Mouse (Mus musculus) liver (tissue): ENCODE measurements at regions not wholly inside any gene's neighbourhood (a gene's known extent, or its start where the extent isn't known, plus 50 kb on each side); places are given as distances from the start of the nearest gene placed in this dataset.
A peak's percentile ranks its signal among the peaks of the same experiment; 100 is the strongest.

Experiments
- DNase-seq: peaks from one replicate; pipeline ENCODE4 v3.0.0-alpha.2; 2020; ENCODE audit warnings: mixed read lengths

GRCm38 (mm10) chr3:45523281-45523680 is 145.1 kb downstream of the Pcdh10 start:
- DNase-seq = no peak

GRCm38 (mm10) chr3:45547091-45547490 is 168.9 kb downstream of the Pcdh10 start:
- DNase-seq = no peak

GRCm38 (mm10) chr3:45555736-45556135 is 177.5 kb downstream of the Pcdh10 start:
- peak; percentile 12 for DNase-seq

GRCm38 (mm10) chr3:45572995-45573394 is 194.8 kb downstream of the Pcdh10 start:
- DNase-seq = no peak

GRCm38 (mm10) chr3:45577035-45577434 is 198.8 kb downstream of the Pcdh10 start:
- DNase-seq = no peak

- DNase-seq = no peak
These were observed 215.4 kb downstream of the Pcdh10 start for GRCm38 (mm10) chr3:45593561-45593960.

GRCm38 (mm10) chr3:45602278-45602677 is 224.1 kb downstream of the Pcdh10 start:
- DNase-seq = no peak

- DNase-seq = no peak
These were observed 225.0 kb downstream of the Pcdh10 start for GRCm38 (mm10) chr3:45603151-45603550.

GRCm38 (mm10) chr3:45620729-45621128 is 242.5 kb downstream of the Pcdh10 start:
- DNase-seq = no peak

GRCm38 (mm10) chr3:45645856-45646450 is 267.8 kb downstream of the Pcdh10 start:
- no peak for DNase-seq

- DNase-seq = no peak
These were observed 271.2 kb downstream of the Pcdh10 start for GRCm38 (mm10) chr3:45649361-45649760.

GRCm38 (mm10) chr3:45657023-45657422 is 278.8 kb downstream of the Pcdh10 start:
- DNase-seq = no peak

GRCm38 (mm10) chr3:45658093-45658776 is 280.0 kb downstream of the Pcdh10 start:
- DNase-seq = no peak

GRCm38 (mm10) chr3:45659052-45659451 is 280.9 kb downstream of the Pcdh10 start:
- DNase-seq = no peak

GRCm38 (mm10) chr3:45670434-45670833 is 292.2 kb downstream of the Pcdh10 start:
- no peak for DNase-seq

GRCm38 (mm10) chr3:45677672-45678071 is 299.5 kb downstream of the Pcdh10 start:
- DNase-seq = no peak

GRCm38 (mm10) chr3:45681410-45681809 is 303.2 kb downstream of the Pcdh10 start:
- no peak for DNase-seq

GRCm38 (mm10) chr3:45707891-45708290 is 329.7 kb downstream of the Pcdh10 start:
- DNase-seq = no peak
